22 mouse cellular contexts compared by ENCODE assay signal in genomic region chr8:92240686-92241275, GRCm38 (mm10).
DNase-seq lines count a peak whose midpoint lies in the region; ATAC-seq and TF ChIP-seq lines count a peak whose summit lies in the region.
"Had no signal": no experiment of that assay in that cellular context is flagged by ENCODE, and none has a peak within 500 bp of the region (broad histone marks: within the 10 kb centered on the region; RNA-seq: fewer than 3 reads in every experiment).

No protein-coding gene starts in this region.

- DNase-seq in forebrain, embryonic 14.5 days (ENCODE audit: low spot score), result peak; percentile 29
- no peak for DNase-seq in forebrain, embryonic 10.5 days (ENCODE audit: extremely low spot score, low spot score)
- peak; percentile 43 for DNase-seq in brain, embryonic 14.5 days (ENCODE audit: low read depth)
- peak; percentile 66 for DNase-seq in embryonic facial prominence, embryonic 11.5 days (ENCODE audit: low spot score)
- DNase-seq in retina, embryonic 14.5 days (ENCODE audit: low spot score), result peak; percentile 9
- no peak for DNase-seq in cerebellum, adult 11-12 months
- DNase-seq in adrenal gland, adult 8-10 months, result no peak
- DNase-seq: adrenal gland, adult 2 months; adrenal gland, postnatal 36 days; cerebellum, adult 11 months; cerebellum, adult 9-10 months; cerebellum, postnatal 25 days; gastrocnemius, adult 2 months; gastrocnemius, postnatal 25 days had no signal

- H3K4me1 ChIP-seq in forebrain, embryonic 14.5 days (ENCODE audit: control insufficient read depth, insufficient read depth, low read length), result peaks cover 3% of the 10 kb centered on the region; the same call in 1 of the 2 replicates
- peaks cover 6% of the 10 kb centered on the region for H3K4me1 ChIP-seq in forebrain, embryonic 10.5 days
- H3K4me1 ChIP-seq in embryonic facial prominence, embryonic 11.5 days (ENCODE audit: control insufficient read depth, insufficient read depth, low read length), result no peaks in the 10 kb centered on the region
- H3K4me1 ChIP-seq: heart, embryonic 12.5 days; hindbrain, embryonic 15.5 days had no signal

- H3K4me2 ChIP-seq in forebrain, embryonic 14.5 days (ENCODE audit: low read length), result no peak overlapping the region
- H3K4me2 ChIP-seq in embryonic facial prominence, embryonic 11.5 days (ENCODE audit: low read depth, low read length), result no peak overlapping the region
- H3K4me2 ChIP-seq: embryonic facial prominence, embryonic 15.5 days; forebrain, embryonic 12.5 days; heart, embryonic 12.5 days; hindbrain, embryonic 15.5 days had no signal

- WGBS in forebrain, embryonic 14.5 days, result 59% methylated on average over 13 of the region's 13 CpGs
- WGBS in forebrain, embryonic 10.5 days, result 80% methylated on average over 13 of the region's 13 CpGs
- WGBS in embryonic facial prominence, embryonic 11.5 days, result 45% methylated on average over 13 of the region's 13 CpGs

- H3K27ac ChIP-seq in forebrain, embryonic 14.5 days (ENCODE audit: low read depth, low read length), result no peak overlapping the region
- H3K27ac ChIP-seq in forebrain, embryonic 10.5 days, result no peak overlapping the region
- no peak overlapping the region for H3K27ac ChIP-seq in embryonic facial prominence, embryonic 11.5 days (replicated peaks; ENCODE audit: low read depth, low read length)
- H3K27ac ChIP-seq: embryonic facial prominence, embryonic 15.5 days; forebrain, embryonic 12.5 days; gastrocnemius, adult 2 months; hindbrain, embryonic 15.5 days had no signal

- ATAC-seq in forebrain, embryonic 14.5 days, result no peak
- no peak; the same call in 1 of the 2 replicates for ATAC-seq in embryonic facial prominence, embryonic 11.5 days (replicated peaks; ENCODE audit: insufficient number of reproducible peaks, low FRiP score, low TSS enrichment, low read depth)
- ATAC-seq: intestine, embryonic 16.5 days; Patski had no signal

- no peaks in the 10 kb centered on the region for H3K9me3 ChIP-seq in forebrain, embryonic 14.5 days (replicated peaks; ENCODE audit: control insufficient read depth, low read length)
- H3K9me3 ChIP-seq in forebrain, embryonic 10.5 days, result no peaks in the 10 kb centered on the region
- no peaks in the 10 kb centered on the region for H3K9me3 ChIP-seq in embryonic facial prominence, embryonic 11.5 days (replicated peaks; ENCODE audit: control insufficient read depth, low read length)
- H3K9me3 ChIP-seq: embryonic facial prominence, embryonic 15.5 days; forebrain, embryonic 12.5 days; heart, embryonic 12.5 days; hindbrain, embryonic 15.5 days had no signal

- H3K4me3 ChIP-seq in forebrain, embryonic 14.5 days (ENCODE audit: low read depth, low read length), result no peak overlapping the region
- no peak overlapping the region for H3K4me3 ChIP-seq in forebrain, embryonic 10.5 days
- H3K4me3 ChIP-seq in embryonic facial prominence, embryonic 11.5 days (ENCODE audit: low read depth, low read length), result no peak overlapping the region
- H3K4me3 ChIP-seq: embryonic facial prominence, embryonic 15.5 days; erythroblast, embryonic 14.5 days; forebrain, embryonic 12.5 days; gastrocnemius, adult 2 months; heart, embryonic 12.5 days; hindbrain, embryonic 15.5 days had no signal

- no peaks in the 10 kb centered on the region for H3K36me3 ChIP-seq in forebrain, embryonic 14.5 days (ENCODE audit: control insufficient read depth, insufficient read depth, low read length)
- H3K36me3 ChIP-seq in forebrain, embryonic 10.5 days (replicated peaks), result no peaks in the 10 kb centered on the region
- no peaks in the 10 kb centered on the region for H3K36me3 ChIP-seq in embryonic facial prominence, embryonic 11.5 days (replicated peaks; ENCODE audit: control insufficient read depth, insufficient read depth, low read depth, low read length)
- H3K36me3 ChIP-seq: embryonic facial prominence, embryonic 15.5 days; forebrain, embryonic 12.5 days; heart, embryonic 12.5 days; hindbrain, embryonic 15.5 days had no signal

- TF ChIP-seq CTCF in brain, embryonic 14.5 days (IDR thresholded peaks at IDR 0.05; ENCODE audit: borderline replicate concordance, extremely low read depth, insufficient read depth, insufficient read length), result no peak

- no peak for TF ChIP-seq POLR2A in brain, embryonic 14.5 days (IDR thresholded peaks at IDR 0.05; ENCODE audit: borderline replicate concordance, extremely low read depth, insufficient read depth, insufficient read length, poor library complexity, severe bottlenecking)

- H3K27me3 ChIP-seq in forebrain, embryonic 14.5 days (replicated peaks; ENCODE audit: control insufficient read depth, insufficient read depth, low read length), result no peaks in the 10 kb centered on the region
- H3K27me3 ChIP-seq in forebrain, embryonic 10.5 days (ENCODE audit: poor library complexity, severe bottlenecking), result peaks cover 15% of the 10 kb centered on the region
- no peaks in the 10 kb centered on the region for H3K27me3 ChIP-seq in embryonic facial prominence, embryonic 11.5 days (ENCODE audit: control insufficient read depth, insufficient read depth, low read length)
- H3K27me3 ChIP-seq: CH12.LX; embryonic facial prominence, embryonic 15.5 days; hindbrain, embryonic 15.5 days had no signal

- no peak overlapping the region for H3K9ac ChIP-seq in forebrain, embryonic 14.5 days (ENCODE audit: low read length)
- H3K9ac ChIP-seq in embryonic facial prominence, embryonic 11.5 days (replicated peaks; ENCODE audit: low read length), result no peak overlapping the region
- H3K9ac ChIP-seq: embryonic facial prominence, embryonic 15.5 days; forebrain, embryonic 12.5 days; heart, embryonic 12.5 days; hindbrain, embryonic 15.5 days had no signal

Comparison
In these comparisons a context has a peak if more than half of its experiments do, and no peak if none do; other contexts are left out.
1. DNase-seq: peak in forebrain, embryonic 14.5 days (single experiment), brain, embryonic 14.5 days (single experiment), embryonic facial prominence, embryonic 11.5 days (single experiment) and retina, embryonic 14.5 days (single experiment); none in forebrain, embryonic 10.5 days (single experiment), cerebellum, adult 11-12 months (single experiment) and adrenal gland, adult 8-10 months (single experiment).